Mouse (Mus musculus): ENCODE measurements at regions not wholly inside any gene's neighbourhood (a gene's known extent, or its start where the extent isn't known, plus 50 kb on each side); places are given as distances from the start of the nearest gene placed in this dataset.

DNA sequence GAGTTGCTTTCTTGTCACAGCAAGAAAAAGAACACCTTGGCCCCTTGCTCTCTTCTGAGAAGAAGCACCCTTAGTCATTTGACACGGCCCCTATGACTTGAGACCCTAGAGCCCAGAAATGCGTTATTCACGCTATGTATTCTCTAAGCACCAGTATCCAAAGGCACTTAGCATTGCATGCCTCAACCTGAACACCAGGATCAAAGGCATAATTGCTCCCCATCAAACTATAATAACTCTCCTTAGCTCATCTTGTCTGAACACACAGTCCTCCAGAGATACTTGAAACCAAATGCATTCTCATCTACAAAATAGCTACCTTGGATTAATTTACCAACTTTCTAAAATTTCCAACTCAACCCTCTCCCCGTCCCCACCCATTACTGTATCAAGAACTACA is 437.5 kb downstream of the Ate1 start:
- DNase-seq (ENCODE audit: low spot score) = no peak

DNA sequence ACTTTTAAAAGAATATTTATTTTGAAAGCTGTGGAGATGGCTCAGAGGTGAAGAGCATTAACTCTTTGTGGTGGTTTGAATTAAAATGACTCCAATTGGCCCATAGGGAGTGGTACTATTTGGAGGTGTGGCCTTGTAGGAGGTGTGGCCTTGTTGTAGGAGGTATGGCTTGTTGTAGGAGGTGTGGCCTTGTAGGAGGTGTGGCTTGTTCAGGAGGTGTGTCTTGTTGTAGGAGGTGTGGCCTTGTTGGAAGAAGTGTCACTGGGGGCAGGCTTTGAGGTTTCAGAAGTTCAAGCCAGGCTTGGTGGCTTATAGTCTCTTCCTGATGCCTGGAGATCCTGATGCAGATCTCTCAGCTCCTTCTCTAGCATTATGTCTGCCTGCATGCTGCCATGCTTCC is 434.5 kb downstream of the Ate1 start:
- DNase-seq (ENCODE audit: low spot score) = no peak

DNA sequence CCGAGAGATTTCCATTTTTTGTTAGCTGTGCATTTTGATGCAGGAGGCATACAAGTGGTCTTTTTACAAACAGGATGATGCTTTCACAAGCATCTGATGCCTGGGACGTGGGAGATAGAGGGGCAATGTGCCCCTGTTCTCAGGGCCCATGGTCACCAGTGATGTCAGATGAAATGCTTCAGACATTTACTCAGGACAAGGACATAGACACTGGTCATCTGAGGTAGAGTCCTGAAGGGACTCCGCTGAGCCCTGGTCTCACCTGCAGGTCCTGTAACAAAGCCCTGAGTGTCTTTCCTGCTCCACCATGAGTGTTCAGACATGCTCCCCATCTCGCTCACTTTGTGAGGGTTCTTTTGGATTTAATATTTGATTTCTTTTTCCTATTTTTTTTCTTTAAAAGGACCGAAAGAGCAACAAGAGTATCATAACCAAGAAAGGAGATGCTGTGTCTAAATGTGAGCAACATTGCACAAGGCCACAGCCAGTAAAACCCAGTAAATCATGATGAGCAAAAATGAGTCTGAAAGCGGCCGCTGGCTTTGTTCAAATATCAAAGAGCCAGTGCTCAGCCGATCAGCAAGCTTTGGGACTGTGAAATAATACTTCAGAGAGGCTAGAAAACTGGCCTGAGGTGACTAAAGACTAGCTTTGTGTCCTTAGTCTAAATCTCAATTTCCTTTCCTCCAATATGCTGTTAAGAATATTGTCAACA is 430.1 kb downstream of the Ate1 start:
- no peak for DNase-seq (ENCODE audit: low spot score)

DNA sequence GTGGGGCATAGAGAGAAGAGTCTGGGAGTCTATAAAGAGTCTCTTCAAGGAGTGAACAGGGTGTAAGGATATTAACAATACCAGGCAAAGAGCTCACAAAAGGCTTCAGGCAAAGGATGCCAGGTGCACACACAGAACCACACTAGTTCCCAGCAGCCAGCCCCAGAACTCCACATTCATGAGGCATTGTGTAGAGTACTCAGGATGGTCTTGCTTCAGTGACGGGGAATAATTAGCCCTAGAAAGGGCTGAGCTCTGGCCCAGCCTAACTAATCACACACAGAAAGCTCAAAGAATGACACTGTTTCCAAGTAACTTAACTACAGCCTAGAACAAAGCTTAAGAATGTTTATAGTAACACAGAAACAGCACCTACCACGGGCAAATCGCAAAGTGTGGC is 428.2 kb downstream of the Ate1 start:
- DNase-seq (ENCODE audit: low spot score) = no peak

DNA sequence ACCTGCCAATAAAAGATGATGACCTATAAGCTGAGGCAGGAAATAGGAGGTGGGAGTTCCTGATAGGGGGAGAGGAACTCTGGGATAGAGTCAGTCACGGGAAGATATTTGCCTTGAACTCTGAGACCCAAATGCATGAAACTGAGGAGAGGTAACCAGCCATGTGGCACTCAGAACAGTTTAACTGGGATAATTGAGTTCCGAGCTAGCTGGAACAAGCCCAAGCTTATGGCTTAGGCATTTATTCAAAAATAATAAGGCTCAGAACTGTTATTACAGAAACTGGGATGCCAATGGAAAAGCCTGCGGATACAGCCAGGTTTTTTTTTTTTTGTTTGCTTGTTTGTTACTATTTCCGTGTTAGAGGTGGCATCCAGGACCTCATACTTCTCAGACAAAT is 425.0 kb downstream of the Ate1 start:
- DNase-seq (ENCODE audit: low spot score) = no peak

DNA sequence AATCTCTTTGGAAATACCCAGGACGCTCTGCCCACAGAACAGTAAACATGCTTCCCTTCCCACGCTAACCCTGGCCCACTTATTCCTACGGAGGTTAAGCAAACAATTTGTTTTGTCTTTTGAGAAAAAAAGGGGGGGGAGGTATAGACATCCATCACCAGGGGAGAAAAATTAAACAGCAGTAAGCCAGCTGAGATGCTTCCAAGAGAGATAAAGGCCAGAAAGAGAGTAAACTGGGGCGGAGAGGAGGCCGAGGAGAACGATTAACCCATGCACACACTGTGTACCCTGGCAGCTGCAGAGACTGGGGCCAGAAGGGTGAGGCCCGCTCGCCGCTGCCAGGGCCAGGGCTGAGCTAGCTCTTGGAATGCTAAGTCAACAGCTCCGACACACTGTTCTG is 421.6 kb downstream of the Ate1 start:
- DNase-seq (ENCODE audit: low spot score) = no peak

DNA sequence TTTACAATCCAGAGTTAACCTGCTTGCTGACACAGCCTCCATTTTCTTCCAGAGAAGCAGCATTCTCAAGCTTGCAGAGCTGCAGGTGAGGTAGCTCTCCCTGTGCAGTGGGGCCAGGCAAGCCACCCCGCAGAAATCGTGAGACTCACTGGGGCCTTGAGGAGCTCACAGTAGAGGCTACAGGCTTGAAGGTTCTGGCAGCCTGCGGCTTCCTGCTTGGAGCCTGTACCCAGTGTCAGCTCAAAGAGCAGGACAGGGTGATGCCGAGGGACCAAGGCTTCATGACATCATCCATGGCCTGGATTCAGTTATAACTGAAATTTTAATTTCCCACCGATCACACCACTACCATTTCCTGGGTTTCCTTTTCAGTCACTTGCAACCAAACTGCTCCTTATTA is 417.5 kb downstream of the Ate1 start:
- DNase-seq (ENCODE audit: low spot score) = no peak

DNA sequence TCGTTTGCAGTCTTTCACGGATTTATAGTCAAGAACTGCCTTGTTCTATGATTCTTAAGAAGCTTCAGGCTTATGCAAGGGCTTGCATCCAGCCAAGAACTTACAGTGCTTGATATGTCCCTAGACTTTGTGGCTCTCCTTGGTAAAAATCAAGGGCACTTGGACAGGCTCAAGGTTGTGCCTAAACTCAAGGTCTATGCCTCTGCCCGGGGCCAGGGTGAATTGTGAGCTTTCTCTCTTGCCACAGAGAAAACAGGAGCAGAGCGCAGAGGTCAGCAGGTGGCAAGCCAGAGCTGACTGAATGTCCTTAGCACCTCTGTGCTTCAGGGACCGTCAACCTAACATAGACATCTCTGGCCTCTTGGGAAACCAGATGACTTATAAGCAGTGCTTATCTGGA is 413.2 kb downstream of the Ate1 start:
- DNase-seq (ENCODE audit: low spot score) = no peak

DNA sequence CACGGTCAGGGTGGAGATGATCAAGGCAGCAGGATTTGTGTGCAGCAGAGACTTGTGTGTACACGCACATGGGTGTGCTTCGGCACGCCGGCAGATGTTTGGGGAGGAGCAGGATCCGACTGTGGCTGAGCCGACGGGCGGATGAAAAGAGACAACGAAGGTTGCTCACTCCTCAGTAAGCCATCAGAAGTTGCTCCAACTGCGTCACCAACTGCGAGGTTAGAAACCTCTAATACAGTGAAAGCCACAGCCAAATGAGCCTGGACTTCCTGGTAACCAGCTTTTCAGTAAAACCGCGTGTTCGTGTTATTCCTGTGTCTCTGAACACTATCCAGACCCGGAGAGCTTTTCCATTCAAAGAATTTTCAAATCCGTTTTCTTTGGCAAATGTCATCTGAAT is 411.8 kb downstream of the Ate1 start:
- no peak for DNase-seq (ENCODE audit: low spot score)
